Mouse (Mus musculus) adrenal gland, adult 18-20 months (tissue): ENCODE measurements around the gene Myo18a. TPM values are rescaled to one million over a fixed set of nuclear protein-coding genes. Genes with fewer than 3 reads are reported as not detected.
A peak's percentile ranks its signal among the peaks of the same experiment; 100 is the strongest.

Experiments used
- DNase-seq, 2 experiments: peaks; one replicate each; pipeline ENCODE4 v3.0.0; 2021 to 2022; ENCODE audit warnings: low spot score in 2 of 2
- total RNA-seq, 2 experiments: library from RNA; stranded (reverse); gene quantifications; 1 replicate in 1 of 2; 2 replicates in 1 of 2; pipeline ENCODE4 v1.2.3; 2021

Myo18a gene
- total RNA-seq, 2 experiments from 2014 or later = 45.9 to 56.8 TPM

DNA sequence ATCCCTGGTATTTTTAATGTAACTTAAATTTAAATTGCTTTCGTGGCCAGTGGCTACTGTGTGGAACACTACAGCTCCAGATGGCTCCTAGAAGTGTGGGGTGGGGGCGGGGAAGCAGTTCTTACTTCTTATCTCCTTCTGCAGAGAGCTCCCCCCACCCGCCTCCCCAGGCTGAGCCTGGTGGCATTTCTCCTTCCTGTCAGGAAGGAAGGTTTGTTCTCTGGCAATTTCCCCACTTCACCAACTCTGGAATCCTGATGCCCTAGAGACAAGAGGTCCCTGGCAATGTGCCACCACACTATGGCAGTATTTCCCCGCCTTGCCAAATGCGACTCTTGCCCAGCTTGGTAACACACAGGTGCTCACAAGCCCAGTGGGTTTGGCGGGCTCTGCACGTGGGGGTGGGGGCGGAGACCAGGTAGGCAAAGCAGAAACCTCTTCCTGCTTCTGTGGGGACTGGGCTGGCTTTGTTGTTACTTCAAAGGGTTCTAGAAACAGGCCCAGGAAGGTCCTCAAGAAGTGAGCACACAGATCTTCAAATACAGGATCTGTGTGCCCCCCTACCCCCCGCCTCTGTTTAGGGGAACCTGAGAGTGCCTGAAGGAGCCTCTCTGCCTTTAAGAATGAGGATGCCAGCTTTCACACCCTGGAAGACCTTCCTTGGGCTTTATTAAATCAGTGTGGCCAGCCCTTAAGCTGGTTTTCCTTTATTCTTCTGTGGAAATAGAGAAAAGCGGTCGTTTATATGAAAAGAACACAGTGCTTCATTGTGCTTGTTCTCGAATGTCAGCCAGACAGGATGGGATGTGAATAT, 28.9 kb downstream of the Myo18a start:
- DNase-seq = peak in 1 of 2 experiments; percentile 59

DNA sequence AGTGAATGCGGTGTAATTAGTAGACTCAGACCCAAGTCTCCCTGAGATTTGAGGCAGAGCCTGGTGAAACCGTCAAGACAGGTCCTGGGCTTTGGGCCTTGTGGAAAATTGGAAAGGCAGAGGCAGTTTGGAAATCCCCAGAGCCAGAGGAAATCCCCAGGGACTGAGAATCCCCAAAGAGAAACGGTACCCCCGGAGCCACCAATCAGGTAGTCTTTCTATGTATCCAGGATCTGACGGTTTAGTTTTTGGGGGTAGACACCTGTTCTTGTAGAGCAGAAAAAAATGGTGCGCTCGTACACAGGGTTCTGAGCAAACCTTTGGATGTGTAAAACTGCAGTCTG, 29.5 kb downstream of the Myo18a start:
- no peak for DNase-seq

DNA sequence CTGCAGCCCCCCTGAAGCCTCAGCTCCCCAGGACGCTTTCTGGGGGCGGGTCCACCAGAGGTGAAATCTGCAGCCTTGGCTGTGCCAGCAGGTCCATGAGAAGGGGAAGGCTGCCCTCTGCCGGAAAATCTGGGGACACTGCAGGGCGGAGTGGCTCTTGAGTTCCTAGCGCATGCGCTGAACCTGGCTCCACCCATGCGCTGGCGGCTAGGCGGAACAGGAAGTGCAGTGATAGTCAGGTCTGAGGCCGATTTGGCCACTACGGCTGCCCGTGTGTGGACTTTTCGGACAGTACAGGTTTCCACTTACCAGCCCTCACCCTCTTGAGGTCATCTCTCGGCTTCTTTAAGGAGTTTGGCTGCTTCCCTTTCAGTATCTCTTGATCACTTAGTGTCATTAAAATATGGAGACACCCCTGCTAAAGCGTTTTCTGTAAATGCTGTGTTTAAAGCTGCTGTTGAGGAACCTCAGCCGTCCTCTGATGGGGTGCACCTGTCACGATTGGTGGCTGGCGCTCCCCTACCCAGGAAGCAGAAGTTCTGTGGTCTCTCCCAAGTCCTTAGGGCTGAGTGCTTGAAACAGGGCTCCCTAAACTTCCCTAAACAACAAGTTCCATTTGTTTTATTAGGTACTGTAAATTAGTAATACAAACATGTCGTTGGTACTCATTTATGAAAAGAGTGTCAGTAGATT, 30.3 kb downstream of the Myo18a start:
- DNase-seq = peak; percentile 98

DNA sequence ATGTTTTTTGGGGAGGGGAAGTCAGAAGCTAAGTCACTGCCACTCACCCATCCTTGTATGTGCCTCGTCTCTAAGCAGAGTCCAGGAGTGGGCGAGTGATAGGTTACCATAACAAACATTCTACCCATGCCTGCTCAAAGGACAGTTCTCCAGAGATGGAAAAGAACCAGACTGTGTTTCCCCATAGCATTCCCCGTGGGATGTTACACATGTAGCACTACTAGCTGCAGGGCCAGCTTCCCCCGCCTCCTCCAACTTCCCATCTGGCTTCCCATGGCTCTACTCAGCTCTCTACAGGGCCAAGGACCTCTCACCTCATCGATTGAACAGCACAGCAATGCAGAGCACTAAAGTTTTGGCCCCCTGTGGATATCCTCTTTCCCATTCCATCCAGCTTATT, 32.2 kb downstream of the Myo18a start:
- DNase-seq = no peak

DNA sequence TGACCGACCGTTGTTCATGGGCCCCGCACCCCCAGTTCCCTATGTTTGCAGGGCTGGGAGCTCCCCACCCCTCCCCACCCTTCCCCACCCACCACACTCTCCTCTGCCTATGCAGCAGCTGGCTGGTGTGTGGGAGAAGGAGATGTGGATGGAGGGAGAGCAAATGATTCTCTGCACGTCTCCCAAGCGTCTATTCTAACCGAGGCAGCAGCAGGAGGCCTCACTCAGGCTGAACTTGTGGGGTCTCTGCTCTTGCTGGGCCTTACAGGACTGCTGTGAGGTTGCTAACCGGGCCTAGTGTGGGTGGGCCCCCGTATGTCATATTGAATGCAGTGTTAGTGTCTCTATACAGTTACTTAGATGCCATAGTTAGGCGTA, 37.4 kb downstream of the Myo18a start:
- no peak for DNase-seq

- DNase-seq = peak; percentile 57 to 69
Observed at GRCm38 (mm10) chr11:77800869-77801701, 38.0 kb downstream of the Myo18a start.

DNA sequence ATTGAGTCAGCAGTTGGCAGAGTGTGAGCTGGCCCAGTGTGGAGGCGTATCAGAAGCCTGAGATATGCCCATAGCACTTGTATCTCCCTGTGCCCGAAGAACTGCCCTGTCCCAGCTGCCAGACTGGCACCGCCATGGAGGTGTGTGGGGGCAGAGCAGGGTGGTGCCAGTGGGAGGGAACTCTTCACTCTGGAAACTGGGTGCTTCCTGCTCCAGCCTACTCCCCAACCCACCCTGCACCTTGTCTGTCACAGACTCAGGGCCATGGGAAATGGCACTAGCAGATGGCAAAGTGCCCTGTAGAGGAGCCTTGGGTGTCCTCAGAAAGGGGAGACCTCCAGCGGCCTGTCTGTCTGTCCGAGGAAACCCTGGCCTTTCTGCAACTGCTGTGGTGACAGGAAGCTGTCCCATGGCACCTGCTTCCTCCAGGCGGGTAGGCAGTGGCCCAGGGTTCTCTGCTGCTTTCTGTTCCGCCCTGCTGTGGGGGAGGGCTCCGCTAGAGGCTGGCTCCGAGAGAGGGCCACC, 39.4 kb downstream of the Myo18a start:
- no peak for DNase-seq

GRCm38 (mm10) chr11:77806218-77806617, 43.2 kb downstream of the Myo18a start:
- no peak for DNase-seq

DNA sequence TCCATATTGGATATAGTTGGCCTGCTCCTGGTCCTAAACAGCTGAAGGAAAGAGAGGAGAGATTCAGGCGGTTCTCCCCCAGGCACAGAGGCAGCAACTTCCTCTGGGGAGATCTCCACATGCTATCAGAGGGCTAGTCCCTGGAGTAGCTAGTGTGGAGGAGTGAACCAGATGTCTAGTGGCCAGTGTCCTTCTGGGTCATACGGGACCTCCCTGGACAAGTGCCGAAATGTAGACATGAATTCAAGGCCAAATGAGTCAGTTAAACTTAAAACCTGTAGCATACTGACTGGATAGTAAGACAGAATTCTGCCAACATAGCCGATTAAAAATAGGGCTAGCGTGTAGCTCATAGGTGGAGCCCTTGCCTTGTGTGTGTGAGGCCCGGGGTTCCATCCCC, 43.8 kb downstream of the Myo18a start:
- DNase-seq = no peak

DNA sequence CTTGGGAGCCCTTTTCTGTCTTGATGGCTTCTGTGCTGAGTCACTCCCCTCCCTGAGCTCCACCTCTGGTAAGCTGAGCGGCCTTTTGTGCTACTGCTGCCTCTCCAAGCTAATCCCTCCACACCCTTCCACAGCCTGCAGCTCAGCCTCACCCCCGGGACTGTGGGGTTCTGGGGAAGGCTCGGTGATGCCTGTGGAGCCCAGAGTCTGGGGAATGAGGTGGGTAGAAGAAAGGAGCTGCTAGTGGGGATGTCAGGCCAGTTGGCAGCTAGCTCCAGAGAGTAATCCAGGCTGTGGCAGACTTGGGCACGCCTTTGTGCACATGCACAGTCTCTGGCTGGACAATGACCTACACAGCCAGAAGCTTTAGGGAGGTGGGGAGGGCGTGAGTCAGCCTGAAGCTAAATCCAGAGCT, 45.0 kb downstream of the Myo18a start:
- no peak for DNase-seq

GRCm38 (mm10) chr11:77809215-77809614, 46.2 kb downstream of the Myo18a start:
- no peak for DNase-seq

DNA sequence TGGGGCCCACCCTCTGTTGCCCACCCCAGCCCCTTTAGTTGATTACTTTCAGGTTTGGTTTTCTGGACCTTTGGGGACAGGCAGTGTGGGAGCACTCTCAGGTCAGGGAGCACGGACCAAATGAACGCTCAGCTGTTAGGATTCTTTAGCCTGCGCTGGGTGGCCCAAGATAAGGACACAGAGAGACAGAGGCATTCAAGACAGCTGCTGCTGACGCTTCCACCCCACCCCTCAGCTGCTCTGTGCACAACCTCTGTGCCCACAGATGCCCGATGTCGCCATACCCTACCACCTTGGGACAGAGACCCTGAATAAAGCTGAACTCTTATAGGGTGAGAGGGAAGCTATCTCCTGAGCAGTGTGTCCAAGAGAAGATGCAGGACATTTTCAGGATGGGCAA, 47.0 kb downstream of the Myo18a start:
- no peak for DNase-seq

DNA sequence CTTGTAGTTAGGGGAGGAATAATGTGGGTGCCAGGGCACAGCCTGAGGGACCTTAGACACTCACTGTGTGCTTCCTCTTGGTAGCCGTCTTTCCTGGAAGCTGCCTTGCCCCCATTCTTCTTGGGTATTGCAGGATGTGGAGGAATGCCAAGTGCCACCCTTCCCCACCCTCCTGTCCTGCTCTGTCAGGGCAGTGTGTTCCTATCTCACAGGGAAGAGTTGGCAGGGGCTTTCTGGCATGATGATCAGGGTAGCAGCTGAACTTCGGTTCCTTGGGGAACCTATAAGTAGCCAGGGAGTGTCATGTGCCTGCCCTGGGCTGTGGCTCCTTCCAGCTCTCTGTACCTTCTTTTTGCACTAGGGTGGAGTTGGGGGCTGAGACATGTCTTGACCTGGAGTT, 50.9 kb downstream of the Myo18a start:
- DNase-seq = no peak

DNA sequence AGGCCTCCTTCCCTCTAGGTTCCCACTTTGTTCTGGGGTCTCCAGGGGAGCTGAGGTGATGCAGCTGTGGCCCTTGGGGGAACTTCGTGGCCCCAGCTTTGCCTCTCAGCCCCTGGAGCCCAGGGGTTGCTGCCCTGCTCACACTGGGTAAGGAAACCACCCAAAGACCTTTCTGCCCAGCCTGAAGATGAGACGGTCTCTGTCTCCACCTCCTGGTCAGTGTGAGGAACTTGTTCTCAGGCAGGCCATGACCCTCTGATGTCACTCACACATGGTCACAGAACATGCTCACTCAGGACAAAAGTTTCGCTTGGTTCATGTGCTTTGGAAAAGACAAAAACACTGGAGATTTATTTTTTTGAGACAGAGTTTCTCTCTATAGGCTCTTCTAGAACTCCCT, 53.0 kb downstream of the Myo18a start:
- DNase-seq = peak; percentile 75

DNA sequence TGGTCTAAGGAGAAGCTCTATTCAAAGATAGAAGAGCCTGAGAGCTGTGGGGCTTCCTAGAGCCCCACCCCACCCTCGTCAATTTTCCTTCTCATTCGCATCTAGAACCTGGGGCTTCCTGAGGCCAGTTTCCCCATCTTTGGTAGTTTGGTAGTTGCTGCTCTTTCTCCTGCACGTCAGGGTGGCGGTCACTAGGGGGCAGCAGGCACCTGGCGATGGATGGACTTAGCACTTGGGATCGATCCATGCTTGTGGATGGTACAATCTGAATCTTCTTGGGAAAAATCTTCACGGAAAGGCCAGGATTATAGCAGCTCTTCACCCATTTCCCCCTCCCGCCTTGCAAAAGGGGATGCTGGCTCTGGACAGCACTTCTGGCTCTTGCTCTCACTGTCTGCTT, 58.6 kb downstream of the Myo18a start:
- DNase-seq = peak; percentile 61 to 65

DNA sequence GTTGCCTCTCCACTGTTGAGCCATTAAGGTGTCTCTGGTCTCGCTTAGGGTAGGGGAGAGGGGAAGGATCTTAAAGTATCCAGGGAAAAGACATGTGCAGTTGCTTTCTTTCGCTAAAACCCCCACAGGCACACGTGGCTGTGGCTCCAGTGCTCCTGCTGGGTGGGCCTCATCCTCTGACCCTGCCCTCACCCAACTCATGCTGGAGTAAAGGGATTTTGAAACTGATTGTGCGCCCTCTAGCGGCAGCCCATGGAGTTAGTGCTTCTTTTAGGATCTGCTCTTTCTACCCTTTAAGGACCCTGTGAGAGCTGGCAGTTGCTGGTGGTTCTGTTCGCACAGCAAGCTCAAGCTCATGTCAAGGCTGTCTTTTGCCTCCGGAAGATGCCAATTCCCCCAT, 59.7 kb downstream of the Myo18a start:
- peak; percentile 52 to 73 for DNase-seq

- DNase-seq = peak; percentile 69 to 74
Observed at GRCm38 (mm10) chr11:77825853-77826252, 62.8 kb downstream of the Myo18a start.

- no peak for DNase-seq
Observed at GRCm38 (mm10) chr11:77826311-77826710, 63.3 kb downstream of the Myo18a start.

- DNase-seq = peak; percentile 72
Observed at GRCm38 (mm10) chr11:77827241-77827995, 64.4 kb downstream of the Myo18a start.

GRCm38 (mm10) chr11:77828163-77828562, 65.1 kb downstream of the Myo18a start:
- no peak for DNase-seq
